Mouse (Mus musculus): ENCODE data around the gene Kcnk5. TPM values are rescaled to one million over a fixed set of nuclear protein-coding genes. Genes with fewer than 3 reads are reported as not detected.
A peak's percentile ranks its signal among the peaks of the same experiment; 100 is the strongest.

Kcnk5 gene
- 3.3 TPM in 2 replicates for polyA plus RNA-seq (2015; fragmentation: Nextera tagmentation; extraction: Ambion mirVana)

- Histone ChIP-seq H3K36me3 (no peaks in the 10 kb centered on the region), H3K4me3 (peak within 1 kb of the TSS; percentile 61), H3K9ac (replicated peaks) (peak within 1 kb of the TSS; percentile 43), H3K4me2 (replicated peaks) (peak within 1 kb of the TSS; percentile 90), H3K27me3 (no peaks in the 10 kb centered on the region), H3K27ac (replicated peaks) (no peak within 1 kb of the TSS), H3K9me3 (no peaks in the 10 kb centered on the region), H3K4me1 (peaks cover 32% of the 10 kb centered on the region)
- under 1% methylated on average over 36 of the region's 36 CpGs for WGBS
- ATAC-seq (replicated peaks): peak; percentile 93
Measured at GRCm38 (mm10) chr14:20181466-20181921, at the start of gene Kcnk5. Kcnk5 (minus strand) TSS chr14:20181809.

- no peaks in the 10 kb centered on the region for H3K36me3 ChIP-seq
- no peak overlapping the region for H3K9ac ChIP-seq (replicated peaks)
- H3K27me3 ChIP-seq: no peaks in the 10 kb centered on the region
- H3K4me2 ChIP-seq (replicated peaks): no peak overlapping the region
- peaks cover 15% of the 10 kb centered on the region for H3K4me1 ChIP-seq
- no peak overlapping the region for H3K4me3 ChIP-seq
- 87% methylated on average over 7 of the region's 7 CpGs for WGBS
- ATAC-seq (replicated peaks): no peak
- no peaks in the 10 kb centered on the region for H3K9me3 ChIP-seq
- H3K27ac ChIP-seq (replicated peaks): no peak overlapping the region
Measured at GRCm38 (mm10) chr14:20230063-20230491, 48.5 kb upstream of the Kcnk5 start.

GRCm38 (mm10) chr14:20229437-20229836 is 47.8 kb upstream of the Kcnk5 start:
- Histone ChIP-seq H3K9ac (replicated peaks) (no peak overlapping the region), H3K9me3 (no peaks in the 10 kb centered on the region), H3K36me3 (no peaks in the 10 kb centered on the region), H3K4me2 (replicated peaks) (no peak overlapping the region), H3K27me3 (no peaks in the 10 kb centered on the region), H3K4me3 (no peak overlapping the region), H3K27ac (replicated peaks) (no peak overlapping the region), H3K4me1 (peaks cover 22% of the 10 kb centered on the region)
- WGBS: 77% methylated on average over 6 of the region's 6 CpGs
- ATAC-seq (replicated peaks): no peak

- H3K4me2 ChIP-seq (replicated peaks): no peak overlapping the region
- H3K9ac ChIP-seq (replicated peaks): no peak overlapping the region
- no peak overlapping the region for H3K4me3 ChIP-seq
- H3K4me1 ChIP-seq: peaks cover 25% of the 10 kb centered on the region
- no peak overlapping the region for H3K27ac ChIP-seq (replicated peaks)
- H3K36me3 ChIP-seq: no peaks in the 10 kb centered on the region
- WGBS: 81% methylated on average over 4 of the region's 4 CpGs
- no peaks in the 10 kb centered on the region for H3K27me3 ChIP-seq
- ATAC-seq (replicated peaks): no peak
- no peaks in the 10 kb centered on the region for H3K9me3 ChIP-seq
Measured at GRCm38 (mm10) chr14:20228336-20228735, 46.7 kb upstream of the Kcnk5 start.

GRCm38 (mm10) chr14:20226982-20227381 is 45.4 kb upstream of the Kcnk5 start:
- Histone ChIP-seq H3K36me3 (no peaks in the 10 kb centered on the region), H3K9me3 (no peaks in the 10 kb centered on the region), H3K27me3 (no peaks in the 10 kb centered on the region), H3K27ac (replicated peaks) (no peak overlapping the region), H3K9ac (replicated peaks) (no peak overlapping the region), H3K4me3 (no peak overlapping the region), H3K4me2 (replicated peaks) (no peak overlapping the region), H3K4me1 (peaks cover 25% of the 10 kb centered on the region)
- 40% methylated on average over 2 of the region's 2 CpGs for WGBS
- ATAC-seq (replicated peaks): no peak

GRCm38 (mm10) chr14:20226488-20226887 is 44.9 kb upstream of the Kcnk5 start:
- Histone ChIP-seq H3K9ac (replicated peaks) (no peak overlapping the region), H3K4me2 (replicated peaks) (no peak overlapping the region), H3K9me3 (no peaks in the 10 kb centered on the region), H3K27ac (replicated peaks) (no peak overlapping the region), H3K36me3 (no peaks in the 10 kb centered on the region), H3K27me3 (no peaks in the 10 kb centered on the region), H3K4me1 (peaks cover 25% of the 10 kb centered on the region), H3K4me3 (no peak overlapping the region)
- WGBS: 35% methylated on average over 6 of the region's 7 CpGs
- no peak for ATAC-seq (replicated peaks)

- H3K9ac ChIP-seq (replicated peaks): no peak overlapping the region
- no peak overlapping the region for H3K4me3 ChIP-seq
- H3K9me3 ChIP-seq: no peaks in the 10 kb centered on the region
- no peak overlapping the region for H3K4me2 ChIP-seq (replicated peaks)
- no peaks in the 10 kb centered on the region for H3K27me3 ChIP-seq
- no peaks in the 10 kb centered on the region for H3K36me3 ChIP-seq
- WGBS: 7% methylated on average over 4 of the region's 4 CpGs
- ATAC-seq (replicated peaks): peak; percentile 66
- H3K4me1 ChIP-seq: peaks cover 25% of the 10 kb centered on the region
- H3K27ac ChIP-seq (replicated peaks): peak overlapping the region; percentile 50; the same call in 1 of the 2 replicates
Measured at GRCm38 (mm10) chr14:20225525-20225924, 43.9 kb upstream of the Kcnk5 start.

GRCm38 (mm10) chr14:20224576-20225218 is 43.1 kb upstream of the Kcnk5 start:
- Histone ChIP-seq H3K4me3 (no peak overlapping the region), H3K4me2 (replicated peaks) (no peak overlapping the region), H3K36me3 (no peaks in the 10 kb centered on the region), H3K9me3 (no peaks in the 10 kb centered on the region), H3K9ac (replicated peaks) (0 out of 2 replicates have a peak overlapping the region, but pooled peaks have one; percentile 14), H3K27me3 (no peaks in the 10 kb centered on the region), H3K27ac (replicated peaks) (peak overlapping the region; percentile 50; the same call in 1 of the 2 replicates), H3K4me1 (peaks cover 25% of the 10 kb centered on the region)
- peak; percentile 46; the same call in 1 of the 2 replicates for ATAC-seq (replicated peaks)
- WGBS: 22% methylated on average over 10 of the region's 10 CpGs

- H3K4me3 ChIP-seq: no peak overlapping the region
- H3K27ac ChIP-seq (replicated peaks): no peak overlapping the region
- H3K4me2 ChIP-seq (replicated peaks): no peak overlapping the region
- 7% methylated on average over 4 of the region's 4 CpGs for WGBS
- no peaks in the 10 kb centered on the region for H3K27me3 ChIP-seq
- no peak overlapping the region for H3K9ac ChIP-seq (replicated peaks)
- H3K36me3 ChIP-seq: no peaks in the 10 kb centered on the region
- ATAC-seq (replicated peaks): peak; percentile 18; the same call in 1 of the 2 replicates
- no peaks in the 10 kb centered on the region for H3K9me3 ChIP-seq
- H3K4me1 ChIP-seq: peaks cover 25% of the 10 kb centered on the region
Measured at GRCm38 (mm10) chr14:20224163-20224562, 42.6 kb upstream of the Kcnk5 start.

- Histone ChIP-seq H3K4me2 (replicated peaks) (no peak overlapping the region), H3K9me3 (no peaks in the 10 kb centered on the region), H3K27me3 (no peaks in the 10 kb centered on the region), H3K4me3 (no peak overlapping the region), H3K4me1 (peaks cover 25% of the 10 kb centered on the region), H3K36me3 (no peaks in the 10 kb centered on the region), H3K9ac (replicated peaks) (no peak overlapping the region), H3K27ac (replicated peaks) (no peak overlapping the region)
- 94% methylated on average over 5 of the region's 5 CpGs for WGBS
- no peak for ATAC-seq (replicated peaks)
Measured at GRCm38 (mm10) chr14:20223253-20223652, 41.6 kb upstream of the Kcnk5 start.

- 30% methylated on average over 7 of the region's 7 CpGs for WGBS
- Histone ChIP-seq H3K4me3 (no peak overlapping the region), H3K27ac (replicated peaks) (no peak overlapping the region), H3K4me1 (peaks cover 18% of the 10 kb centered on the region), H3K27me3 (no peaks in the 10 kb centered on the region), H3K9me3 (no peaks in the 10 kb centered on the region), H3K36me3 (no peaks in the 10 kb centered on the region), H3K9ac (replicated peaks) (no peak overlapping the region), H3K4me2 (replicated peaks) (no peak overlapping the region)
- ATAC-seq (replicated peaks): no peak
Measured at GRCm38 (mm10) chr14:20221083-20221482, 39.5 kb upstream of the Kcnk5 start.

- 78% methylated on average over 1 of the region's 1 CpGs for WGBS
Measured at GRCm38 (mm10) chr14:20219849-20220248, 38.2 kb upstream of the Kcnk5 start.

More at GRCm38 (mm10) chr14:20219849-20220248, 38.2 kb upstream of the Kcnk5 start:
- peaks cover 7% of the 10 kb centered on the region for H3K4me1 ChIP-seq
- H3K4me3 ChIP-seq: no peak overlapping the region
- H3K36me3 ChIP-seq: no peaks in the 10 kb centered on the region
- no peaks in the 10 kb centered on the region for H3K27me3 ChIP-seq
- H3K4me2 ChIP-seq (replicated peaks): no peak overlapping the region
- ATAC-seq (replicated peaks): no peak
- H3K9ac ChIP-seq (replicated peaks): no peak overlapping the region
- no peaks in the 10 kb centered on the region for H3K9me3 ChIP-seq
- no peak overlapping the region for H3K27ac ChIP-seq (replicated peaks)

Measured in forebrain, embryonic 15.5 days (tissue).